Mouse (Mus musculus): ENCODE data around the gene Il18. TPM values are rescaled to one million over a fixed set of nuclear protein-coding genes. Genes with fewer than 3 reads are reported as not detected.

The Il18 gene
- 36.9 and 39.9 TPM in 2 replicates for polyA plus RNA-seq (2012; rRNA removed)

GRCm38 (mm10) chr9:50554241-50555093 is at the start of gene Il18:
Il18 (plus strand) TSS chr9:50554827.

GRCm38 (mm10) chr9:50528293-50528892 is 26.2 kb upstream of the Il18 start, which contains the start of gene Pts:
Pts (minus strand) TSS chr9:50528724.

GRCm38 (mm10) chr9:50555094-50555446 is 443 bp downstream of the Il18 start, which contains the start of gene Bco2:
Bco2 (minus strand) TSS chr9:50555181.

GRCm38 (mm10) chr9:50561145-50561917 is 6.7 kb downstream of the Il18 start, which contains the start of gene Tex12:
Tex12 (minus strand) TSS chr9:50561325.

GRCm38 (mm10) chr9:50603189-50603997 is 48.8 kb downstream of the Il18 start, which contains the start of the genes Sdhd and Timm8b:
Sdhd (minus strand) TSS chr9:50603812.
Timm8b (plus strand) TSS chr9:50603910.

GRCm38 (mm10) chr9:50616766-50617603 is 62.4 kb downstream of the Il18 start, which contains the start of the genes Pih1d2 and Nkapd1:
Pih1d2 (plus strand) TSS chr9:50617321.
Nkapd1 (minus strand) TSS chr9:50617464.

Other genes with a start within 250 kb of the Il18 start
- gene Rpl10-ps3, start 209.9 kb upstream of the Il18 start, polyA plus RNA-seq (2012; rRNA removed), result 47.4 and 52.1 TPM in 2 replicates
- 76.3 and 144 TPM in 2 replicates for gene Plet1, start 60.3 kb upstream of the Il18 start, polyA plus RNA-seq (2012; rRNA removed)
- gene Pts, start 26.1 kb upstream of the Il18 start, polyA plus RNA-seq (2012; rRNA removed), result 33.4 and 38.2 TPM in 2 replicates
- 3.0 and 4.6 TPM in 2 replicates for gene Bco2, start 354 bp downstream of the Il18 start, polyA plus RNA-seq (2012; rRNA removed)
- not detected in 2 replicates for gene Tex12, start 6.5 kb downstream of the Il18 start, polyA plus RNA-seq (2012; rRNA removed)
- 315 and 398 TPM in 2 replicates for gene Sdhd, start 49.0 kb downstream of the Il18 start, polyA plus RNA-seq (2012; rRNA removed)
- gene Timm8b, start 49.1 kb downstream of the Il18 start, polyA plus RNA-seq (2012; rRNA removed), result 123 and 144 TPM in 2 replicates
- gene Pih1d2, start 62.5 kb downstream of the Il18 start, polyA plus RNA-seq (2012; rRNA removed), result 0.66 and 1.0 TPM in 2 replicates
- gene Nkapd1, start 62.6 kb downstream of the Il18 start, polyA plus RNA-seq (2012; rRNA removed), result 4.3 and 4.5 TPM in 2 replicates
- gene Dlat, start 105.0 kb downstream of the Il18 start, polyA plus RNA-seq (2012; rRNA removed), result 20.5 and 20.6 TPM in 2 replicates
- 3.8 and 4.2 TPM in 2 replicates for gene Dixdc1, start 184.7 kb downstream of the Il18 start, polyA plus RNA-seq (2012; rRNA removed)
- gene 2310030G06Rik, start 191.7 kb downstream of the Il18 start, polyA plus RNA-seq (2012; rRNA removed), result 10.6 and 10.8 TPM in 2 replicates
- gene Cryab, start 196.5 kb downstream of the Il18 start, polyA plus RNA-seq (2012; rRNA removed), result 58.7 and 96.1 TPM in 2 replicates
- gene Hspb2, start 197.5 kb downstream of the Il18 start, polyA plus RNA-seq (2012; rRNA removed), result 22.0 and 25.4 TPM in 2 replicates
- gene Fdxacb1, start 213.4 kb downstream of the Il18 start, polyA plus RNA-seq (2012; rRNA removed), result 3.2 and 3.4 TPM in 2 replicates
- 26.7 and 31.0 TPM in 2 replicates for gene Alg9, start 220.2 kb downstream of the Il18 start, polyA plus RNA-seq (2012; rRNA removed)
- gene 1110032A03Rik, start 220.7 kb downstream of the Il18 start, polyA plus RNA-seq (2012; rRNA removed), result 27.5 and 36.9 TPM in 2 replicates